Mouse (Mus musculus) T-cell, adult 2 months (primary cell): ENCODE data around the gene Appl2.

Source experiments
- DNase-seq: peaks from one replicate; pipeline ENCODE4 v3.0.0; 2022; ENCODE audit warnings: low spot score

Appl2 gene

DNA sequence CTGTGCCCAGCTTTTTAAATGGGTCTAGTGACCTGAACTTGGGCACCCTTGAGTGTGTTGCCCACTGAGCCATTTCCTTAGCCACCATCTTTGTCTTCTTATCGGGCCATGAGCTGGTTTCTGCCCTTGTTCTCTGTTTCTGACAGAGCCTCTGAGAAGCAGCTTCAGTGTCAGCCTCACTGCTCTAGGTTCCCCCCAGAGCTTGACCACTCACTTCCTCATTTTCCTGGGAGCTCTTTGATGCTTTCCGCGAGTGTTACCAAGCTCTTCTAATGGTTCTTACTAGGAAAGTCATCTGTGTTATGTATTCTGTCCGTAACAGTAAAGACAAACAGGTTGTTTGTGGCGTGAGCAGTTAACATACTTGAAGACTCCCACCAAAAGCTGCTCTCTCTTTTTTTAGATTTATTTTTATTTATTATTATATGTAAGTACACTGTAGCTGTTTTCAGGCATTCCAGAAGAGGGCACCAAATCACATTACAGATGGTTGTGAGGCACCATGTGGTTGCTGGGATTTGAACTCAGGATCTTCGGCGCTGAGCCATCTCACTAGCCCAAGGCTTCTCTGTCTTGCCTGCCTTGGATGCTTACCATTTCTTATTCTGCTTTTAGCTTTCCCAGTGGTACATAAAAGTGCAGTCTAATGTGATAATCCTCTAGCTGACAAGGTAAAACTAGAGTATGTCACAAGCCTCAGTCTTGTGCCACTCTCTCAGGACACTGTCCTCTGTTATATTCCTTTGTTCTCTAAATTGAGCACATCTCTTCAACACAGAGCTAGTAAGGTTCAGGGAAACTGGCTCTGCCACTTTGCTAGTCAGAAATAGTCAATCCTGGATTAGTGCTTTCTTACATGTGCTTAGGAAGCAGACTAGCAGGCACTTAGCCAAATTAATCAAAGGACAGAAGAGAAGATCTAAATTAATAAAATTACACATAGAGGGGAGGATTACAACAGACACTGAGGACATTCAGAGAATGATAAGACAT, 82.8 kb downstream of the Appl2 start:
- no peak for DNase-seq

DNA sequence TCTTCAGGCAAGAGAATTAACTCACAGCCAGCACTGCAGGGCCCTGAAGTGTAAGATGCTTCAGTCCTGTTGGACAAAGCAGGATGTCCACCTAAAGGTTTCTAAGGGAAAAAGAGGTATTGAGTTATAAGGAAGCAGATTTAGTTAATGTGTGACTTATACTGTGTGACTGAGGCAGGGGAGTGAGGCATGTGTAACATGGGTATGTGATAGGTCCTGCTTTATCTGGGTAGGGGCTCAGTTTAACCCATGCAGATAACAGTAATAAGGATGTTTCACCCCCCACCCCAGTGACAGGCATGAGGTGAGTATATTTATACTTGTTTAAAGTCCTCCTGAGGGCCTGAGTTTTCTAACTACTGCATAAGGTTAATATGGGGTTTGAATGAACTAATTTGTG, 85.5 kb downstream of the Appl2 start:
- DNase-seq = no peak
